Mouse (Mus musculus): Measurements from ENCODE around the gene Vamp1.
"Not testable (repeated sequence)": the region's sequence is repeated elsewhere in the genome, so short reads cannot be mapped to it uniquely, and the experiment has no call there.

The Vamp1 gene

DNA sequence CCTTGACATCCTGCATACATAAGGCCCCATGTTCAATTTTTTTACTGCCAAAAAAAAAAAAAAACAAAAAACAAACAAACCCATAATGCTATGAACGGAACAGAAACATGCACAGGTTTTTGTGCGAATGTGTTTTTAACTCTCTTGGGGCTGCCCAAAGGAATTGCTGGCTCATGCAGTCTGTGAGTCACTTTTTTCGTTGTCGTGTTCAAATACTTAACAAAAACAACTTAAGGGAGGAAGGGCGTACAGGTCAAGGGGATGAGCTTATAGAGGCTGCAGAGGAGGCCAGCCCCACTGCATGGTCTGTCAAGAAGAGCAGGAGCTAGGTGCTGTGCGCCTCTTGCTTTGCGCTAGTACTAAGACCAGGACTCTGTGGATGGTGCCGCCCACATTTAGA, 37.4 kb downstream of the Vamp1 start:
- no peak for DNase-seq

DNA sequence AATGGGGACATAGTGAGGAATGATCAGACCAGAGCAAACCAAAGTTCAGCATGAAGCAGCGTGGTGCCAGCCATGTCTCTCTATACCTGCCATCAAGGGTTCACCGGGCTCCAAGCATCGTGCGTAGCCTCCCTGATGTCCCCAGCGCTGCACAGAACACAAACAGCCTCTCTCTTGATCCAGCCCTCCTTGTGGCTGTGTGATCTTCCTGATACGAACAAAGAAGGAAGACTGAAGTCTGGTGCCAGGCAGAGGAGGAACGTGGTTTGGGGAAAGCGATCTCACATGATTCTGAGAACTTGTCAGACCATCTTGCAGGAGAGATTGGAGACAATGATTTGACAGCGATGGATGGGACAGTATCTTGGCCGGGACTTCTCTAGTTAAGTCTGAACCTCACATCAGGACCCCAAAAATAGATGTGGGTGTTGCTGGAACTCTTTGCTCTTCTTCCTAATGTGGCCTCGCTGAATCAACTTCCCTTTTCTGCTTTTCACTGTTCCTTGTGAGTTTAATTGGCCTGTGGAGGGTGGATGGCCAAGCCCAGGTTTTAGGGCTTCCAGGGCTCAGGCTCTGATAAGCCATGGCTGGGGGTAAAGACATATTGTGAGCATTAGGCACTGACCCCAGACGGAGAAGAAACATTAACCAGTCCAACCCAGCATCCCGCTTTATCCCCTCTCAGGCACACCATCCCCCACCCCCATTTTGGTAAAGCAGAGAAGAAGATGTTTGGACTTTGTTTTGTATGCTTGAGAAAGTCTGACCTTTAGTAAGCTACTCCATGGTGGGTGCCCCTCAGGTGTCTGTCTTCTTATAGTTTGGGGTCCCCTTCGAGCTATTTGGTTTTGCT, 38.7 kb downstream of the Vamp1 start:
- peak; percentile 46 for DNase-seq

DNA sequence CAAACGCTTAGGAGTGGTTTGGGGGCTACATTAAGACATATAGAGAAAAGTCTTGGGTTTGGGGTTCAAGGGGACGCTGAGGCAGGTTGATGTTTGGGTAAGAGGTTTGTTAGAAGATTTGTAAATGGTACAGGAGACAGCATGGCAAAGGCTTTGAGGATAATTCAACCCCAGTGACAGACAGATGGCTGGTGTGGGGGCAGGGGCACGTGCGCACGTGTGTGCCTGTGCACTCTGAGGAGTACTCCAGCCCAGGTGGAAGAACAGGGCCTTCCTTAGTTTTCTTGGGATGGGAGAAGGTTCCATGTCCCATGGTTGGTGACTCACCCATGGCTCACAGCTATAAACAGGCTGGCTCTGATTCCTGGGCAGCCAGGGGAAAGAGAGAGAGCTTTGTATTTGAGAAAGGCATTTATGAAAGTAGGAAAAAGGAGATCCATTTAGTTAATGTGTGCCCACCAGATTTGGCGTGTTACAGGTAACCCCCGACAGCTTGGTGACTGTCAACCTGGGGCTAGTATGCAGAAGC, 40.2 kb downstream of the Vamp1 start:
- DNase-seq: no peak

DNA sequence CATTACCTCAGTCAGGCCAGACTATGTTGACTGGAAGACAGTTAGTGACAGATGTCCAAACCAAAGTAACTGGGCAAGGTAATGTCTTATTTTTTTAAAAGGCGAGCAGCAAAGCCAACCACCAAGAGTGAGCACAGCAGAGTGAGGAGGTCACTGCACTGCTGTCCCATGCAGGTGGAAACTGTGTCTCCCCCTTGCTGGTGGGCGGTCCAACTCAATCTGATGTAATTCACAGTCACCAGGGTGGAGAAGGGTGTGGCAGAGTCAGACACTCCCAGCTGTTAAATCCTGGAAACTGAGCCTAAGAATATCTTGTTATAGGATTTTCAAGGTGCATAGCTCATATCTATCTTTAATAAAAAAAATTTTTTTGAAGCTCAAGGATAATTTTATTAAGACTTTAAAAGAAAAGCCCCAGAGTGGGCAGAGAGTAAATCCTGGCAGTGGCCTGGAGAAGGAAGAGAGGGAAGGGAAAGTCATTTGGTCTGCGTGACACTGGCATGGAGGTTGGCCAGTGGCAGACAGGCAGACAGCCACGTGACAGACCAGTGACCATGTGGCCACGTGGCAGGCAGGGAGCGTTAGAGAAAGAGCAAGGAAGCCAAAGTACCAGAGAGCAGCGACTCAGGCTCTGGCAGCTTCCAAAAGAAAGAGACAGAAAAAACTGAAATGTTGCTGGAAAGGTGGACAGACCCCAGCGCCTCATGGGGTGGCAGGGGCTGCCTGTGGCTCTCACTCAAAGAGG, 41.0 kb downstream of the Vamp1 start:
- peak; percentile 40 for DNase-seq

DNA sequence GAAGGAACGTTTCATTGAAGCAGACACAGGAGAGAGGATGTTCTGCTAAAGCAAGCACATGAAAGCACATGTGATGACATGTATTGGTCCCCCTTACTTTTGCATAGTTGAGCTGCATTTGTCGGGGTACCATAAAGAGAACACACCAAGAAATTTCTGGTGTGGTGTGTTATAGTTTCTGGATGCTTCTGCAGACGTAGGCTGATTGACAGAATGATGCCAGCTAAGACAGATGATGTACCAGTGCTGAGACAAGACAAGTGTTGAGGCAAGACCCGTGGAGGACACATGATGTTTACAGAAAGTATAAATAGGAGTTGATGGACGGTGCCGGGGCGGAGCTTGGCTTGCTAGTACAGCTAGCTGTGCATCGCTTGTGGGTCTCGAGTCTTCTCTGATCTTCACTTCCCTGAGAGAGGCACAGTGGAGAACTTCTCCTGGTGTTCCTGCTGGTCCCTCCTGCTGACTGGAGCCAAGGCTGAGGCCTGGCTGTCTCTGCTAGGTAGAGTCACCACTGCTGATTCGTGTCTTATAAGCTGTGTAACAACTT, 44.7 kb downstream of the Vamp1 start:
- DNase-seq: no peak

DNA sequence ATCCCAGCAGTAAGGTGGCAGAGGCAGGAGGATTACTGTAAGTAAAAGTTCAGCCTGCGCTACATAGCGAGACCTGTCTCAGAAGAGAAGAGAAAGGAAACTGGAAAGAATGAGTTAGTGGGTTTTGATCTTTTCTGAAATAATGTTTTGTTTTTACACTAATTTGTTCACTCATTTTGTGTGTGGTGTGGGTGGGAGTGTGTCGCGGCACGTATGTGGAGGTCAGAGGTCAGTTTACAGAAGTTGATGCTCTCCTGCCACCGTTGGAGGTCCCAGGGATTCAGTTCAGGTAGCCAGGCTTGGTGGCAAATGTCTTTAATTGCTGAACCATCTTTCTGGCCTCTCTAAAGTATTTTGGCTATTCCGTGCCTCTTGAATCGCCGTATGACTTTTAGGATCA, 48.9 kb downstream of the Vamp1 start:
- no peak for DNase-seq

DNA sequence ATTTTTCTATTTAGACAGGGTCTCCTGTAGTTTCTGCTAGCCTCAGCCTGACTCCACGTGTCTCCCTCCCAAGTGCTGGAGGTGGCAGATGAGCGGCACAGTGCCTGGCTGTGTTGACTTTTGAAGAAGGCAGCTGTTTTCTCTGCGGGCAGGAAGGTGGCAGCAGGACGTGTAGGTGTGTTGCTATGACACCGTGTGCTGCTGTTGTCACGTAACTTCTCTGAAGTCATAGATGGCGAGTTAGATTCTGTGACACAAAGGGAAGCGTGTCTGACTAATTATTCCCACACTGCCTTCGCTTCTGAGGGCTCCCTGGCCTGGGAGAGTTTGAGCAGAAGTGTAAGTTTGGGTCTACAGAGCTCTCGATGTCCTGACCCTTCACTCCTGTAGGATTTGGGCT, 49.9 kb downstream of the Vamp1 start:
- no peak for DNase-seq

DNA sequence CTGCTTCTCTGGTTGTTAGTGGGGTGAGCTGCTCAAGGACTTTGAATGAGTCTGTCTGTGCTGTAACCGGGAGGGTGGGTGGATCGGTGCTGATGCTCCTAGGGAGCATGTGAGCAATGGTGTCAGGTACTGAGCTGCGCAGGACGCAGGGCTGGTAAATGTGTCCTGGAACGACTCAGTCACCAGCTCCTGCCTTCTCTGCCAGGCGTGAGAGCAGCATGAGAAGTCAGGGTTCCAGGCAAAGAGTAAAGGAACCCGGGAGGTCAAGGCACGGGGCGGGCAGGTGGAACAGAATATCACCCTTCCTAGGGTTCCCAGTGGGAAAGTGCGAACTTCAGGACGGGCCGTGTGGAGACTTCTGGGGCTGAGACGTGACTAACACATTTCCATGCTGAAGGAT, 50.7 kb downstream of the Vamp1 start:
- DNase-seq: no peak

DNA sequence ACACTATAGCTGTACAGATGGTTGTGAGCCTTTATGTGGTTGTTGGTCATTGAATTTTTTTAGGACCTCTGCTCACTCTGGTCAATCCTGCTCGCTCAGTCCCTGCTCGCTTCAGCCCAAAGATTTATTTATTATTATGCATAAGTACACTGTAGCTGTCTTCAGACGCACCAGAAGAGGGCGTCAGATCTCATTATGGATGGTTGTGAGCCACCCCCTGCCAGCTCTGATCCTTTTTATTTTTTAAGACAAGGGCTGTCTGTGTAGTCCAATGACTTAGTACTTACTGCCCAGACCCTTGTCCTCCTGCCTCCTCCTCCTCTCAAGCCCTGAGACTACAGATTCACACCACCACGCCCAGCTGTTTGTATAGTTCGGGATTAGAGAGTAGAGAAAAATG, 51.2 kb downstream of the Vamp1 start:
- DNase-seq: not testable (repeated sequence)

DNA sequence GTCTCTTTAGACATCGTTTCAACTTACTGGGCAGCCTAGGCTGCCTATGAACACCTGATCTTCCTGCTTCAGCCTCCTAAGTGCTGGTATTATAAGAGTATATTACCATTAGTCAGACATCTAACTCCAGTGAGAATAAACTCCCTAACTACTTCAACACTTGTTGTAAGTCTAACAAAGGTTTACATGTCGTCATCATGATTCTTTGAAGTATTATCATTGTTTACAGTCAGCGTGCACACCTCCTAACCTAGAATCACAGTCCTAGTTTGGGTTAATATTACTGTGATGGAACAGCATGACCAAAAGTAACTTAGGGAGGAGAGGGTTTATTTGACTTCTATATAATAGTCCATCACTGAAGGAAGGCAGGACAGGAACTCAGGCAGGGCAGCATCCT, 52.1 kb downstream of the Vamp1 start:
- no peak for DNase-seq

DNA sequence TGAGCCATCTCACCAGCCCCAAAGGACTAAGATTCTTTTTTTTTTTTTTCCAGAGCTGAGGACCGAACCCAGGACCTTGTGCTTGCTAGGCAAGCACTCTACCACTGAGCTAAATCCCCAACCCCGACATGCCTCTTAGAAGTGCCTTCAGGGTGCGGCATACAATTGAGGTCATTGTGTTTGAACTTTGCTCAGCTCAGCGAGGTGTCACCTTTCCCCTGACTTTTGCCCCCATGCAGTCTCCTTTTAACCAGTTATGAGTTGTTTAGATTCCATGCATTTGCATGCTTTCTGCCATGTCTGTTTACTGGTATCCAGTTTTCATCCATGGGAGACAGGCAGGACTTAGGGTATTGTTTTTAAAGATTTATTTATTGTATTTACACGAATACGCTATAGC, 53.4 kb downstream of the Vamp1 start:
- no peak for DNase-seq

DNA sequence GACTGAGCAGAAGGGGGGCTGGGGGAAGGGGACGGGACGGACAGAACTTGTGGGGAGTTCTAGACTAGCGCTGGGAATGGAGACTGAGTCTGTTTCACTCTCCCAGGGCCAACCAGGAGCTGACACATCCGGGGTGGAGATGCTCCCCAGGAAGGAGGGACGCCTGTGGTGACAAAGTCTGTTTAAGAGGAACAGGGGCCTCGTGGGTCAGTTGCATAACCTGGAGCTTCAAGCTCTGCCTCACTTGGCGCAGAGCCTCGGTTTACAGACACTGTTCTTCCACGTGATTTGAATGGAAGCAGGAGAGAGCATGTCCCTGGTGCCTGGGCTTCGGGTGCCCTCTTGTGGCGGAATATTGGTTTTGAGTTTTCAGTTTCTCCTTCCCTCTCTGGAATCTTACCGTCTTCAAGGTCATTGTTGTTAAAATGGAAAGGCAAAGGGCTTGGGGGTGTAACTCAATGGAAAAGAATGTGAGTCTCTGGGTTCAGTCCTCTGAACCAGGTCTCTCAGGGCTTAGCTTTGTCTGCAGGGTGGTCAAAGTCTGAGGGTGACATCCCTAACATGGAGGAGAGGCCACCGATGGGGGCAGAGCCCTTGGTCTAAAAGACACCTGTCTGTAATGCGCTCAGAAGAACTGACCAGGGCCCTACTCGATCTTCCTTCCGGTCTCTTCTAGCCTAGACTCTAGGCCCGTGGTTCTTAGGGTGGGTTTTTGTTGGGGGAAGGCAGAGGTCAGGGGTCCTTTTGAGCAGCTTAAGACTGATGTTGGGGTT, 56.3 kb downstream of the Vamp1 start:
- peak; percentile 95 for DNase-seq

DNA sequence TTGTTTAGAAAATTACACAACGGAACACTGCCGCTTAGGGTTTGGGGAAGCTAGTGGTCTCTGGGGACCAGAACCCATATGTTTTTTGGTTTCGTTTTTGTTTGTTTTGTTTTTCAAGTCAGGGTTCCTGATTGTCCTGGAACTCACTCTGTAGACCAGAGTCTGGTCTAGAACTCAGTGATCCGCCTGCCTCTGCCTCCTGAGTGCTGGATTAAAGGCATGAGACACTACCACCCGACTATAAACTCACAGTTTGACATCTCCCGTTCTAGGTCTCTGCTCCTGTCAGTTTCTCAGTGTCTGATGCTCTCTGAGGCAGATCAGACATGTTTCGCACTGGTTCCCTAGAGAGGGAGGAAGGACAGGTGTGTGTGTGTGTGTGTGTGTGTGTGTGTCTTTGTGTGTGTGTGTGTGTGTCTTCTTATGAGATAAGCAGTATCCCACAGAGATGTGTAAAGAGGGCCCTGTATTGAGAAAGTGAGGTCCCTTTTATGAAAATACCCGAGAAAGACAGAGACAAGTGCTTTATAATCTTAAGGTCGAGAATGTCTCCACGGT, 57.0 kb downstream of the Vamp1 start:
- no peak for DNase-seq

DNA sequence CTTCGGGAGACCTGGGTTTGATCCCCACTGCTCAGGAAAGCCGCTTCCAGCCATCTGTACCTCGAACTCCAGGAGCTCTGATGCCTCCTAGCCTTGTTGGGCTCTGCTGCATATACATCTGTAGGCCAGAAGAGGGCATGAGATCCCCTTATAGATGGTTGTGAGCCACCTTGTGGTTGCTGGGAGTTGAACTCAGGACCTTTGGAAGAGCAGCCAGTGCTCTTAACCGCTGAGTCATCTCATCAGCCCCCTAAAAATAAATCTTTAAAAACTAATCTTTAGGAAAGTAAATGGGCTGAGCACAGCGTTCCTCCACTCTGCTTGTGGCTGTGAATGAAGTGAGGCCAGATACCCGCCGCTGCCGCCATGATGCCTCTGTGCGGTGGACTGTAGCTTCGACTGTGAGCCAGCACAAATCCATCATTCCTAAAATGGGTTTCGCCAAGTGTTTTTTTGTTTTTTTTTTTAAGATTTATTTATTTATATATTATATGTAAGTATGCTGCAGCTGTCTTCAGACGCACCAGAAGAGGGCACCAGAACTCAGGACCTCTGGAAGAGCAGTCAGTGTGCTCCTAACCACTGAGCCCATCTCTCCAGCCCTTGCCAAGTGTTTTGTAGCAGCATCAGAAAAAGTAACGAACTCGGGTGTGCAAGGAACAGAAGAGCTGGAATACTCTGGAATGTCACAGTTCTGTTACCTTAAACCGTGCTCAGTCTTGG, 59.7 kb downstream of the Vamp1 start:
- peak; percentile 81 for DNase-seq

DNA sequence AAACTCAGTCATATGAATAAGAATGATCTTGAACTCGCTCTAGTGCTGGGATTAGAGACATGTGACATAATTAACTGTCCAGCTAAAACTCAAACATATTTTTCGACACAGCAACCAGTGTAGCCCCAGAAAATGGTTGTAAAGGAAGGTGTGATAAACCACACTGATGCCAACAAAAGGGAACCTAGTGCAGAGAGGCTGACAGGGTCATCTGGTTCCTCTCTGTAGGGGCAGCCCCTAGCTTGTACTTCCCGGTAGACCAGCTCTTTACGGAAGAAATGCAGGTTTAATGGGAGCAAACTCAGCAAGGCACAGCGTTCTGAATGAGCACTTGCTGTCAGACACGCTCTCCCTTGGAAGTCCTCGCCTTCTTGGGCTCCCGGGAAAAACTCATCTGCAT, 64.4 kb downstream of the Vamp1 start:
- DNase-seq: no peak

DNA sequence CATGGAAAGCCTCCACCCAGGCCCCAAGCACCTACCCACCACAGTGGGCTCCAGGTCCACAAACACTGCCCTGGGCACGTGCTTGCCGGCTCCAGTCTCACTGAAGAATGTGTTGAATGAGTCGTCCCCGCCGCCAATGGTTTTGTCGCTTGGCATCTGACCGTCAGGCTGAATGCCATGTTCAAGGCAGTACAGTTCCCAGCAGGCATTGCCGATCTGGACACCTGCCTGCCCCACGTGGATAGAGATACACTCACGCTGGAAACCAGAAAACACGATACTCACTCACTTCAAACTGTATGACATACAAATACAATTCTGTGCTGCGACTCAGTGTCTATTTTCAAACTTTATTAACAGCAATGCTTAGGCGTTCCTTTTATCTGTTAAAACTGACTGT, 67.4 kb downstream of the Vamp1 start:
- DNase-seq: not testable (repeated sequence)

DNA sequence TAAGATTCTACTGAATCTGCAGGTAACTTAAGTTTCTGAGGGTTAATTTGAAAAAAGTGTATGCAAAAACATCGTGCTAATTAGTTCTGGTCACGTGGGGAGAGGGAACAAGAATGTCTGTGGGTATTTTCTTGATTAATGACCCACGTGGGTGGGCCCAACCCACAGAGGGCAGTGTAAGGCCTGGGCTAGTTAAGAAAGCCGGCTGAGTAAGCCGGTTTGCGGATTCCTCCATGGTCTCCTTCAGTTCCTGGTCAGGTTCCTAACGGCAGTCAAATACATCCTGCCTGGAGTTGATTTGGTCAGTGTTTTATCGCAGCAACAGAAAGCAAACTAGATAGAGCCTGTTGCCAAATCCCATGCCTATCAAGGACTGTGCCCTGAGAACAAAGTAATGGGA, 68.9 kb downstream of the Vamp1 start:
- peak; percentile 58 for DNase-seq

DNA sequence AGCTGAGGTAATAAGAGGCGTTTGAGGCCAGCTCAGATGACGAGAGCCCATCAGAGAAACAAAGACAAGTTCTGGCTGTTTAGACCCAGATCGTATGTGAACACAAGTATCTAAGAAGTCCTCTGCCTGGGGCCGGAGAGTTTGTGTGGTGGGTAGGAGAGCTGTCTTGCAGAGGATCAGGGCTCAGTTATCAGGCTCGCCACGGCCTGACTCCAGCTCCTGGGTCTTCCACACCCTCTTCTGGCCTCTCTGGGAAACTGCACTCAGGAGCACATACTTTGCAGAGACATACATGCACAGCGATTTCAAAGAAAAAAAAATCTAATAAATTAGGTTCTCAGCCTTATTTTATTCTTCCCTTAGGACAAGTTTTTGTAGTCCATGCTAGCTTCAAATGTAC, 69.4 kb downstream of the Vamp1 start:
- DNase-seq: no peak

DNA sequence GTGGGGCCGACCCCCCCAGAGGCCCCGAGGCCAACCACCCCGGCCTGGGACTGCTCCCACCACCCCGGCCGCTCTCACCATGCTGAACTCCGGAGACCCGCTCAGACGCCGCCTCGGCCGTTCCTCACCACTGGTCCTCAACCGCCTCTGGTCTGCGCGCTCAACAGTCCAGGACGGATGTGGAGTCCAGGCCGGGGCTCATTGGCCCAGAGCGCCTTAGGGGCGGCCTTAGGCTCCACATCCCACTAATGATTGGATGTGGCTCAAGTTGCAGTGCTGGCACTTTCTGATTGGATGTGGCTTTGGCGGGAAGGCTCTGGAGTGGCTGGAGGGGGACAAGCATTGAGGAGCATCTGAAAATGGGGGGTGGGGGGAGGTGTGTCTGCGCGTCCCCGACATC, 70.5 kb downstream of the Vamp1 start, which contains the start of gene Tuba3a:
Tuba3a (minus strand) TSS at position 153 of the 400 bp plus-strand sequence.
- no peak for DNase-seq

DNA sequence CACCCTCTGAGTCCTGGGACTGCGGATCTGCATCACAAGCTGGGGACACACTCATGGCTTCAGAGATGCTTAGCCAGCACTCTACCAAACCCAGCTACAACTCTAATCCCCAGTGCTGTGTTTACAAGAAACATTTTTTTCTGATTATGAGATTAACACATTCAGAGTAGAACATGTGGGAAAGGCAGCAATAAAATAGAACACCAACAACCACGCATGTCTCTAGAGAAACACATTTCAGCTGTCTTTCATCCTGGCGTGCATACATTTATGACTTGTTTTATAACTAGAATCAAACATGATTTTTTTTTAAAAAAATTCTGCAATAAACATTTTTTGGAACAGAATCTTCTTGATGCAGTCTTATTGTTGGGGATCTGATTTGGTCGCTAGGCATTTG, 71.6 kb downstream of the Vamp1 start:
- DNase-seq: no peak

DNA sequence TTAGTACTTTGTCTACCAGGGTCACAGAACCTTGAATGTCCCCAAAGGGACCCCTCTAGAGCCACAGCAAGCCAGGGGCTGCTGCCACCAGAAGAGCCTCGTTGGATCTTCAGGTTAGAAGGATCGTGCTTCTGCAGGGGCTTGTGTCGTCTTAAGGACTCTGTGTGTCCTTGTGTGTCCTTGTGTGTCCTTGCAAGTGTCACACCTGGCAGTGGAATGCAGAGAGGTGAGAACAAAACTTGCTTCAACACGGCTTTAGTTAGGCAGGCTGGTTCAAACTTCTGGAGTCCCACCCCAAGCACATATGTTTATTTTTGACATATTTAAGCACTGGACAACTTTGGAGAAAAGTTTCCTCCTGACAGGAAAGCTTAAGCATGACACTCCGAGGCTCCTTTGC, 73.4 kb downstream of the Vamp1 start:
- DNase-seq: no peak

DNA sequence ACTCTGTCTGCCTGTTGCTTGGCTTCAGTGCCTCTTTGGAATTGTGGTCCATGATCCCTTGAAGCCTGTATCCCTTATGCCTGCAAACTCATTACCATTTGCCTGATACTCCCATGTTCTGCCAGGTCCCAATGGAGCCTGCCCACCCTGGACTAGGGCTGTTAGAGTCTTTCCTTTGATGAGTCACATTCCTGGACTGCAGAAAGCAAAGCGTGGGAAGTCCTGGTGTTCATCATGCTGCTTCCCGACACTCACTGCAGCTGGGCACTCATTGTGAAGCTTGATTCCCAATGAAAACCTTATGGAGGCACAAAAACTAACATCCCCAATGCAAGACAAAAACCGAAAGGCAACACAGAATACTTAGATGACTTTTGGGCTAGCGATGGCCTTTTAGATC, 76.0 kb downstream of the Vamp1 start:
- no peak for DNase-seq
